Mouse (Mus musculus) T-helper 2 cell (primary cell): ENCODE data around the gene Bcap31.
"Not testable (repeated sequence)": the region's sequence is repeated elsewhere in the genome, so short reads cannot be mapped to it uniquely, and the experiment has no call there.

Experiments used
- in situ Hi-C: fragments of 300-600 bp; cut with MboI, MseI; formaldehyde crosslinking; loops from one replicate; pipeline ENCODE4 v1.15.1; 2025; ENCODE audit warnings: high pct_unique_total_duplicates

The Bcap31 gene

DNA sequence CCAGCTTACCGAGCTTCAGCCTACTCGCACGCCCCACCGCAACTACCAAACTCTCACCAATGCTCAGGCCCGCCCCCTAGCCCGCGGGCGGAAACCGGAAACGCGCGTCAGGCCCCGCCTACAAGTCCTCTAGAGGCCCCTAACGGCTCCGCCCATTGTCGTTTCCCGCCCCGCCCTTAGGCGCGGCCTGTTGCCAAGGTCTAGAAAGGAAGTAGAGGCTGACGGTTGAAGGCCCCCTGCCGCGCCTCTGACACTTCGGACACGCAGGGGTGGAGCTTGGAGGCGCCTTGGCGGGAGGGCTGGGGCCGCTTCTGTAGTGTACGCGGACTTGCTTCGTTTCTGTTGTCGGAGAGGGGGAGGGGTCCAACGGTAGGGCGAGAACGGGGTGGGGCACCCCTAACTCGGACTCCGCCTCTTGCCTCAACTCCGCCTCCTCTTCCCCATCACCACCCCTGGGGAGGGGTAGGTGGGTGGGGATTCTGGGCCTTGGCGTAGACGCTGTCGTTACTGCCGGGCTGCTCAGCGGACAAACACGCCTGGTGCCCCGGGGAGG lies at the start of gene Bcap31, which contains the start of gene Abcd1:
Bcap31 (minus strand) TSS at position 67 of the 553 bp plus-strand sequence.
Abcd1 (plus strand) TSS at position 489 of the 553 bp plus-strand sequence.
- in situ Hi-C loops: no loop called here

DNA sequence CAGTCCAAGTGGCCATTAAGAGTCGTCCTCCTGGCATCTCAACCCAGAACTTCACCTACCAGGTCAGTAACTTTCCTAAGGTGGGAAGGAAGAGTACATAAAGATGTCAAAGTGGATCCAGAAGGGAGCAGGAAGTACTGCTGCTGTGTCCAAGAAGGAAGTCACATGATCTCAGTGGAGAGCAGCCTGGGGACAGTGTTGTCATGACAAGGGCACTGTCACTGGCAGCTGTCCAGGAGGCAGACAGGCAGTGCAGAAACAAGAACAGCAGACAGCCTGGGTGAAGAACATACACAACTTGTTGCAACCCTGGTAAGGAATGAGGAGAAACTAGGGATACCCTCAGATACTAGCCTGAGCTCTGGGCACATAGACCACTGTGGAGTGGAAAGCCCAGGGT lies 49.3 kb upstream of the Bcap31 start:
- in situ Hi-C loops: no loop called here

DNA sequence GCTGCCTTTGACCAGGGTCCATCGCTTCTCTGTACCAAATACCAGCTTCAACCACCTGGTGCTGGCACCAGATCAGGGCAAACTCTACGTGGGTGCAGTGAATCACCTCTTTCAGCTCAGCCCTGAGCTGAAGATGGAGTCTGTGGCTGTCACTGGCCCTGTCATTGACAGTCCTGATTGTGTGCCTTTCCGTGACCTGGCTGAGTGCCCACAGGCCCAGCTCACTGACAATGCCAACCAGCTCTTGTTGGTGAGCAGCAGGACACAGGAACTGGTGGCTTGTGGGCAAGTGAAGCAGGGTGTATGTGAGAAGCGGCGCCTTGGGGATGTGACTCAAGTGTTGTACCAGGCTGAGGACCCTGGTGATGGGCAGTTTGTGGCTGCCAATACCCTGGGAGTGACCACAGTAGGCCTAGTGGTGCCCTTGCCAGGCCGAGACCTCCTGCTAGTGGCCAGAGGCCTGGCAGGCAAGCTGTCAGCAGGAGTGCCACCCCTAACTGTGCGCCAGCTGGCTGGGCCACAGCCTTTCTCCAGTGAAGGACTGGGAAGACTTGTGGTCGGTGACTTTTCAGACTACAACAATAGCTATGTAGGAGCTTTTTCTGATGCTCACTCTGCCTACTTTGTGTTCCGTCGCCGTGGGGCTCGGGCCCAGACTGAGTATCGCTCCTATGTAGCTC lies 42.8 kb upstream of the Bcap31 start:
- in situ Hi-C loops: no loop called here

DNA sequence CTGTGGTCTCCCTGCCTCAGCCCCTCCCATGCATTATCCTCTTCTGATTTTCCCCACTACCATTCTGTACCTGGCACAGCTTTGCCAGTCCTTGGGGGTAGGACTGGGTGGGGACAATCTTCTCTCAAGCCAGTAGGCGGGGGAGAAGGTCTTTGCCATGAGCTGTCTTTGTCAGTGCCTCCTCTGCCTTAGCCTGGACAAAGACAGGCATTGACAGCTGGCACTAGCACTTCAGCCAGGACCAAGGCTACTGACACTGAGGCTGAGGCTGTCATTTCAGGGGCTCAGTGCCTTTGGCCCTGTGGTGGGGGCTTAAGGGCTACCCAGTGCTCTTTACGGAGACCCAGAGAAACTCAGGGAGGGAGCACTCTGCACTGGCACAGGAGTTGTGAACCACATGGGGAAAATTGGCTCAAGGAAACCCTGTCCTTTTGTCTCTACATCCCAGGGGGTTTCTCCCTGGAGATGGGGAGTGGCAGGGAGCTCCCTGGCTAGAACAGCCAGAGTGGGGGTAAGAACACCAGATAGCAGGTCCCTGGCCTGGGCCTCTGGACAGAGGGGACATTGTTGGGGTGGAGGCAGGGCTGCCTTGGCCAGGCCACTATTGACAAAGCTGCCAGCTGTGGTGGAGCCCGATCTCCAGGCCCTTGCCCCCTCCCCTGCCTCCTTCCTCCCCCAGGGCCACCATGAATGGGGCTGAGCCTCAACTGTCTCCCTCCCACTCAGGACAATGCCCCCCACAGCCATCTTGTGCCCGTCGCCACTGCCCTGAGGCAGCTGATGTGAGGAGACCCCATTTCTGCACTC lies 40.6 kb upstream of the Bcap31 start, which contains the start of gene Plxnb3:
Plxnb3 (plus strand) TSS at position 757 of the 807 bp plus-strand sequence.
- in situ Hi-C loops: no loop called here

DNA sequence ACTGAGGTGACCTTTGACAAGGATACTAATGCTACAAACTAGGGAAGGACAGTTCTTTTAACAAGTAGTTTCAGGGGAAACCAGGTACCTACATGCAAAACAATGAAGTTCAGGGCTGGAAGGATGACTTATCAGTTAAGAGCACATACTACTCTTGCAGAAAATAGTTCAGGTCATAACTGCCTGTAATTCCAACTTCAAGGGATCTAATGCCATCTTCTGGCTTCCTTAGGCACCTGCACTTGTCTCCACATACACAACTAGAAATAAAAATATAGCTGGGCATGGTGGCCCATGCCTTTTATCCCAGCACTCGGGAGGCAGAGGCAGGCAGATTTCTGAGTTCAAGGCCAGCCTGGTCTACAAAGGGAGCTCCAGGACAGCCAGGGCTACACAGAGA lies 33.0 kb upstream of the Bcap31 start:
- in situ Hi-C loops: no loop called here

DNA sequence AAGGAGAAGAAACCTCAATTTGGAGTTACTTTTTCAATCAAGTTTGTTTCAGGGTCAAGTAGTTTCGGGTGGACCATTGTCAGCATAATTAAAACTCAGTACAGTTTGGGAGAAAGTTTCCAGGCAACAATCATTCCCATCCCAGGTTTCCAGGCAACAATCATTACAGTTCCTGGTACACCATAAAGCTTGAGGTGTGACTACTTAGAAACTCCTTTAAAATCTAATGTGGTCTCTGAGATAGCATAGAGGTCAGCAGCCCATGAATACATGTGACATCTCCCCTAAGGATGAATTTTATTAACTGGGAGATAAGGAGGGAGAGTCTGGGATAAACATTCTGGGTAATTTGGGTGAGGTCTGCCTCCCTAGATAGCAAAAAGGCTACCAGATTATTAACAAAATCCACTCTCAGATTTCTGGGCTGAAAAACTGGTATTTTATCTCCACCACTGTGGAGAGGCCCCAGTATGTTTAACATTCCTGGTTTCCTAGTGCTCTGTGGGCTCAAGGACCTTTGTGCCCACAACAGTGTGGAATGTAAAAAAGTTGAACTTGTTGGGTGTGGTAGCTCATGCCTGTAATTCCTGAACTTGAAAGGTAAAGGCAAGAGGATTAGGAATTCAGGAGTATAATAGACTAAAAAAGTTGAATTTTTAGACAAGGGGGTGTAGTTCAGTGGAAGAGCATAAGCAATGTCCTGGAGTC lies 29.0 kb upstream of the Bcap31 start:
- in situ Hi-C loops: no loop called here

DNA sequence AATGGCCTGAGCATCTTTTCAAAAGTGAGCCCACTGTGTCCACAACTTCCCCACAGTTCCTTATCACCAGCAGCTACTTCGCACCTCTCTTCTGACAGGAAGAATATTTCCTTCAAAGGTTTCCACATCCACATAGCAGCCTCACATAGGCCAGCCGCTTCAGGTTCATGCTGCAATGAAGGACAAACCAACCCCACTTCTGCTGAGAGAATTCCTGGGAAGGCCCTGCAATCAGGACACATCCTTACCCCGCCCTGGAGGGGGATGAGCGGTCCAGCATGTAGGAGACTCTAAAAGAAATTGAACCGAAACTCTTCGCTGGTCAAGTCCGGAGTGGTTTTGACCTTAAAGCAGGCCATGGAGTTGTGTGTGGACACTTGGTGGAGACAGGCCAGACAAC lies 23.9 kb upstream of the Bcap31 start:
- in situ Hi-C loops: not testable (repeated sequence)

DNA sequence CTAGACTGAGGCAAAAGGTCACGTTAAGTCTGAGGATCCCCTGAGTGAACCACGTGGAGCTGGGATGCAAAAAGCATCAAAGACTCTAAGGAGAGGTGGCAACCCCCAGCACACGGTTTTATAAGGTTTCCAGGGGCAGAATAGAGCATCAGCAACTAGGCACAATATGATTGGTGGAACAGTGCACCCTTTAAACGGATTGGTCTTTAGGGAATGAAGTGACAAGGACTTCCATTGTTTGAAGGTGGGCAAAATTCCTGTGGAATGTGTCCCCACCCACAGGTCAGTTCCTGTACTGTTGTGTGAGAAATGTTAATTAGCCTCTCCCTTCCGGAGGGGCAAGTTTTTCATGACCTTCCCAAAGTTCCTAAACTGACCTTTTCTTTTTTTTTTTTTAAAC lies 23.2 kb upstream of the Bcap31 start:
- in situ Hi-C loops: no loop called here

DNA sequence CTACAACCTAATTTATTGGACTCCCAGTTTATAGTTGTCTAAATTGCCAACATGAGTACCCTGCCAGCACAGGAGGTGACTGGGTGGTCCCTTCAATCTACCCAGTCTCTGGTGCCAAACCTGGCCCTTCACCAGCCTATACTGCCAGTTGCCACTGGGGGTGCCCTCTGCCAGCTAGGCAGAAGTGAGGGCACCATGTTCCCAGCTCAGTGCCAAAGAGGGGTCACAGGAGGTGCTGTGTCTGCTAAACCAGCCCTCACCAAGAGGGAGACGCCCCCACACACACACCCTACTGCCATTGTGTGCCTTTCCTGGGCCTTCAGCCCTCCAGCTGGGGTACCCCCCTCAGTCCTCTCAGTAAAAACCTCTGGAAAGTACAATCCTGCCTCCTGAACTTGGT lies 22.2 kb upstream of the Bcap31 start:
- in situ Hi-C loops: no loop called here

DNA sequence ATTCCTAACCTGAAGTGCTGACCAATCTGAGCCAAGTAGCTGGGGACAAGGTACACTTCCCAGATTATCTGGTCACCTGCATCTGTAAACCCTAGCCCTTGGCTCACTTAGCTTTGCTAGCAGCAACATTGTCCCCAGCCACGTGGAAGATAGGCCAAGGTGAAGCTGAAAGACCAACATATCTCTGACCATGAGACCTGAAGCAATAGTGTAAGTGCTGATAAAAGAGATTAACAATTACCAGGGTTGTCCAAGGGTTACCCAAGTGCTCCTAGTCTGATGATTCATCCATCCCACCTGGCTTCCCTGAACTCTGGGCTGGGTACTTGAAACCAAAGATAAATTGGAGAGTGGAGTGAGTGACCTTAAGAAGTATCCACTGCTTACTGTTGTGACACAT lies 14.9 kb upstream of the Bcap31 start:
- in situ Hi-C loops: no loop called here

DNA sequence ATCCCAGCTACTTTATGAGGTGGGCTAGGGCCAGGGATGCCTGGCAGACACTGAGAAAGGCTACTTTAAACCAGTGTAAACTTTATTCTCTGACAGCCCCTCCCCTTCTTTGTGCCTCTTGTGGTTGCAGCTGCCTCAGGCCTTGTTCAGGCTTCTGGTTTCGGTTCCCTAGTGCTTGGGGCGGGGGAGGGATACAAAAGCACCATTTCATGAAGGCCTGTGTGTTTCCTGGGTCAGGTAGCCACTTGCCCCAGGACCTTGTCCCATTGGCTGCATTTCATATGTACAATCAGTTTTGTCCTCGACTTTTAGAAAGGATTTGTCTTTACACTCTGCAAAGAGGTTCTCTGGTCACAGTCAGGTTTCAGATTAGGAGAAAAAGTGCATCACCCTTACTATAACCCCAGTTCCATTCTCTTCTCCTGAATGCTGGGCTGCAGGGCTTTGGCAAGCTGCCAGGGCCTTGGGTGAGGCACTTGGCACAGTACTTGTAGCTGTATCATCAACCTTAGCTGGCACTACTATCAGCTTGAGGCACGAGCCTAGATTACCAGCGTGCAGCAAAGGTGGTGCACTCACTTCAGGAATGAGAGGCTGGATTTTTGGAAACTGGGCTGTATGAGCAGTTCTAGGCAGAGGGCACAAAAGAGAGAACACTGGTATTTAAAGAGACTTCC lies 2.8 kb upstream of the Bcap31 start:
- in situ Hi-C loops: no loop called here

DNA sequence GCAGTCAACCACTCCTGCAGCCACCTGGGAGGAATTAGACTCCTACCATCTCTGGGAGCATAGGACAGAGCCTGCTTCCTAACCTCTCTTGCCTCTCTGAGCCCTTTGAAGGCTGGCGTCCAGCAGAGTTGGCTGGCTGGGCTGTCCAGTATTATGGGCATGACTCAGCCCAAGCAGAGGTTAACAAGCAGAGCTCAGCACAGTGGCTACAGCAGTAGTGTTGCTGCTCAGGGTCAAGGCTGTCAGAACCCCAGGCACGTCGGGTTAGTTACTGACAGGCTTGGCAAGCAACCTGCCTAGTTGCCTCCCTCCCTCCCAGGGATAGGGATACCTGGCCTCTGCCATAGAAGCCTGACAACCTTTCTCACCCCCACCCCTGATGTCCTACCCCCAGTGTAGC lies 2.3 kb upstream of the Bcap31 start:
- in situ Hi-C loops: no loop called here

DNA sequence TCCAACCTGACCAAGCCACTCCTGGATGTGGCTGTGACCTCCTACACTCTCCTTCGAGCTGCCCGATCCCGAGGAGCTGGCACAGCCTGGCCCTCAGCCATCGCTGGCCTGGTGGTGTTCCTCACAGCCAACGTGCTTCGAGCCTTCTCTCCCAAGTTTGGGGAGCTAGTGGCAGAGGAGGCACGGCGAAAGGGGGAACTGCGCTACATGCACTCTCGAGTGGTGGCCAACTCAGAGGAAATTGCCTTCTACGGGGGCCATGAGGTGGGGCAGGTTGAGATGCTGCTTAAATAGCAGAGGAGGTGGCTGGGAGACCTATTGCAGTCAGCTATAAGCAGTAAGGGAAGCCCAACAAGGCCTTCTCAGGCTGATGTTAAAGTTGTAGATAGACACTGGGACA lies 1.7 kb upstream of the Bcap31 start:
- in situ Hi-C loops: no loop called here

DNA sequence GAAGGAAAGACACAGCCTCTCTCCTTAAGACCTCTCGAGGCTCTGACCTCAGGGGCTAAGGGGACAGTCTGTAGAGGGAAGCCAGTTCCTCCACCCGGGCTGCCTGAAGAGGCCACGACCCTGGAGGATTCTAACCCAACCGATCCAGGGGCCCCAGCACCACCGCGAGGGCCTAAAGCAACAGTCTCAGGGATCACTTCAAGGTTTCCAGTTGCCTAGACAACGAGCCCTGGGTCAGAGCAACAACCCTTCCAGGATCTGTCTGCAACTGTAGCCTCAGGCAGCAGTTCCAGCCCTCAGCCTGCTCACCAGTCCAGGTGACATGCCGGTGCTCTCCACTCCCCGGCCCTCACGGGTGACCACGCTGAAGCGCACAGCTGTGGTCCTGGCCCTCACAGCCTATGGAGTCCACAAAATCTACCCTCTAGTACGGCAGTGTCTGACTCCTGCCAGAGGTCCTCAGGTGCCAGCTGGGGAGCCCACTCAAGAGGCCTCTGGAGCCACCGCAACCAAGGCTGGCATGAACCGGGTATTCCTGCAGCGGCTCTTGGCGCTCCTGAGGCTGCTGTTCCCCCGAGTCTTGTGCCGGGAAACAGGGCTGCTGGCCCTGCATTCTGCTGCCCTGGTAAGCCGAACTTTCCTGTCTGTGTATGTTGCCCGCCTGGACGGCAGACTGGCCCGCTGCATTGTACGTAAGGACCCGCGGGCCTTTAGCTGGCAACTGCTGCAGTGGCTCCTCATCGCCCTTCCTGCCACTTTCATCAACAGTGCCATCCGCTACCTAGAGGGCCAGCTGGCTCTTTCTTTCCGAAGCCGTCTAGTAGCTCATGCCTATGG lies 952 bp upstream of the Bcap31 start:
- in situ Hi-C loops: no loop called here

DNA sequence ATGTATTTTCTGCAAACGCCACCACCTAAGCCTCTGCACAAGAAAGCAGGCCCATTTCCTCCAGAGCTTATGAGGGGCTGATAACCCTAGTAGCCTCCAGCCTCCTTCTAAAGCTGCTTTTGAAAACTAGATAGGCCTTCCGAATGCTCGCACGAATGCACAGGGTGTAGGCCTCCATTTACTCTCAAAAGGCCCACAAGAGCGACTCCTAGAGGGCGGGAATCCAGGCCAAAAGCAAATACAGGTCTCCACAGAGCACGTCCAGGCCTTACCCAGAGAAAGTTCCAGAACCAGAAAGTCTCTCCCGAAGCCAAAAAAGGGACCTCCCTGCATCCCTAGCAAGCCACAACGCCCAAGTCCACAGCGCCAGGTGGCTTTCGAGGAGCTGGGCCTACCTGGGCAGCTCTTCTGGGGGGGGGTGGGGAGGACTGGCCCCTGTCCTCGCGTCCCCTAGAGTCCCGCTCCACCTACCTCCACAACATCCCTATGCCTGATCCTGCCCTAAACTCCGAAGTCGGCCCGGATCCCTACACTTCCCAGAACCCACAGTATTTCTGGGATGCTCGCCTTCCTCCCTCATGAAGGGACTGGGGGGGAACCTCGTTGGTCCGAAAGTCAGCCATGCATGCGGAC lies 383 bp downstream of the Bcap31 start:
- in situ Hi-C loops: no loop called here

DNA sequence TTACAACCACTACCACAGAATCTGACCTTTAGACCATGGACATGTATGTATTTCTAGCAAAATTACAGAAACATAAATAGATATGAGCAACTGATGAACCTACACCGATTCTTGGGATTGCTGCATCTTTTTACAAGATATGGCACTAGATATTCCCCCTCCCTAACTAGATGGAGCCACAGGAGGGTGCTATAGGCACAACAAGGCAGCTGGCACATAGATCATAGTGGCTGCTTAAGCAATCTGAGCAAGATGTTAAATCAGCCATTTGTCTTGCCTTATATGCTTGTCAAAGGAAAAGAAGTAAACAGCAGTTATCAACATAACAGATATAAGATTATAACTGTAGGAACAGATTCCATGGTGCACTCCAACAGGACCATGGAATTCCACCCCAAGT lies 15.5 kb downstream of the Bcap31 start:
- in situ Hi-C loops: no loop called here

DNA sequence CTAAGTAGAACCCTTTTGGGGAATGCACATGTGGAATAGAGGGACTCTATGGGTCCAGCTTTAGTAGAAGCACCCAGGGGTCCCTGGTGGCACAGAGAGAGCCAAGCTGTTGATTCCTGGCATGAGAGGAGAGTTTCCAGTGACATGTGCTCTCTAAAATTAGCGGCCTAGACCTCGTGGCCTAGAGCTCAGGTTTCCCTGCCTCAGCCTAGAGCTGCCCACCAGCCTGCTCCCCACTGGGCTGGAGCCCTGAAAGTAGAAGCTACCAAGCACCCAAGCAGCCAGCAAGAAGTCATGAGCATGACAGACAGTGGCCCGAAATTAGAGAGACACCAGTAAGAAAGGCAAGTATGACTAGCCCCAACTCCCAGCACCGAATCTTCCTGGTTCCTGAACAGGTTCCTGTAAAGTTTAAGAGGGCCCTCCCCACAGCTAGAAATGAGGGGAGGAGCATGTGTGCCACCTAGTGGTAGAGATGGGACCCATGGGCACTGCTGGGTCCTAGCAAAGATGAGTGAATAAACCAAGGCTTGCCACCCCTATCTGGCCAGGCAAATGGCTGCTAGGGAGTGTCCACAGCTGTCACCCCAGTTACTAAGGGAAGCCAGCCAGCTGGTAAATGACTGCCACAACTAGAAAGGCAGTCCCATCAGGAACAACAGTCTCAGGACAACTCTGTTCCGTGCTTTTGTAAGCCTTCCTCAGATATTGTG lies 24.9 kb downstream of the Bcap31 start:
- in situ Hi-C loops: no loop called here

DNA sequence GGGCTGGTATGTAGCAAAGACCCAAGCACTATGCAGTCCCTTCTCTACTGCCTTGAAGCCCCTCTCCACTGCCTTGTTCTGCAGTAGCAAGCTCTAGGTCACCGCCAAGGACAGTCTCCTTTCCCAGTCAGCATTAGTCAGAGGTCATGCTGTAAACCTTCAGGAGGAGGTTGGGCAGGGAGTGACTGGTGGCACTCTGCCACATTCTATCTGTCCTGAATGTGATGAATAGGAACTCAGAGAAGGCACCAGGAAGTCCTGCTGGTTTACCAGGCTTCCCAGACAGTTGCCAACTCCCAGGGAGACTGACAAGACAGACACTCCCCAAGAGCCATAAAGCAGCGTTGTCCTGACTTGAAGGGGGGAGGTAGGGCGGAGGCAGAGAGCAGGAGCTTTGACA lies 30.3 kb downstream of the Bcap31 start:
- in situ Hi-C loops: no loop called here

DNA sequence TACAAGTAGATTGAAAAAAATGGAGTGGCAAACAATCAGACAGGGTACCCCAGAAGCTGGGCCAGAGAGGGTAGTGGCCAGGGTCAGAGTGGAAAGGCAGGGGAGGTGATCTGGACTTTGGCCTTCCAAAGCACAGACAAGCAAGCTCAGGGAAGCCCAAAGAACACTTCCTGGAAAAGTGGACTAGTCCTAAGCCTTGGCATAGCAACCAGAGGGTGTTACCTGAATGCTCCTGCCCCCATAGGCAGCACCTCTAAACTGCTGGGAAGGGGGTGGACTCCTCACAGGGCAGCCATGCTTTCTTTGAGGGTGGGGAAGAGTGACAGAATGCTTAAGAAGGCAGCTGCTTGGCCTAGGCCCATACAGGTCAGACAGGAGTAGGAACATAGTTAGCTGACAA lies 31.0 kb downstream of the Bcap31 start:
- in situ Hi-C loops: no loop called here

DNA sequence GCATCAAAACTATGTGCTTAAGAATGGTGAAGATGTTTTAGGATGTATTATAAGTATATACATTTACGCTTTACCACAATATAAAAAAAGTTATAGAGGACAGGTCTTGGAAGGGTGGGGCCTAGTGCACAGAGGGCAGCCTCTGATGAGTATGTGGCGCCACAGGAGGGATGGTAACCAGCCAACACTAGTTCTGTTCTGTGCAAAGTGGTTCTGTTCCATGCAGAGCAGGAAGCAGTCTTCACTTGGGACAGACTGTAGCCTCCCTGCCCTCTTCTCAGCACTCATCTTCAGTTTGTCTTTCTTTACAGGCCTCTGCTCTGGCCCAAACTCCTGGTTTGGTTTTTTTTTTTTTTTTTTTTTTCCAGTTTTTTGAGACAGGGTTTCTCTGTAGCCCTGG lies 31.8 kb downstream of the Bcap31 start:
- in situ Hi-C loops: no loop called here
